In the genomic region with DNA sequence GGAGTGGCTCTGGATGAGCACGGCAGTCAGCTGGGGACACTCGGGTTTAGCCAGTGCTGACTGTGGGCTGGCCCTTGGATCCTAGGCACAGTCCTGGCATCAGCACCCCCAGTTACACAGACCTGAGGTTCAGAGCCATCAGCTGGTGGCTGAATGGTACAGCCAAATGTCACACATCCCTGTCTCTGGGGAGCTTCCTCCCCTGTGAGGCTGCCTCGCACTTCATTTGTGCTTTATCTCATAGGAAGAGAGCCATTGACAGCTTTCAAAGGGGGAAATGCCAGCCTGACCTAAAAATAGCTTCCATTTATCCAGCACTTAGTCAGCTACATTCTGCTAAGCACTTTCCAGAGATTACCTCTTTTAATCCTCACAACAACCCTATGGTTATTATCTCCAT, we compare ENCODE assay signal across 12 mouse cellular contexts. TPM values are rescaled to one million over a fixed set of nuclear protein-coding genes. Genes with fewer than 3 reads are reported as not detected.
DNase-seq lines count a peak whose midpoint lies in the region; ATAC-seq lines count a peak whose summit lies in the region.
"Had no signal": no experiment of that assay in that cellular context is flagged by ENCODE, and none has a peak within 500 bp of the region (broad histone marks: within the 10 kb centered on the region; RNA-seq: fewer than 3 reads in every experiment).

No protein-coding gene starts in this region.

- H3K36me3 ChIP-seq in midbrain, embryonic 14.5 days (ENCODE audit: control insufficient read depth, insufficient read depth, low read length), result peaks cover 13% of the 10 kb centered on the region
- no peaks in the 10 kb centered on the region for H3K36me3 ChIP-seq in midbrain, embryonic 11.5 days (ENCODE audit: control insufficient read depth, insufficient read depth, low read length)
- H3K36me3 ChIP-seq in heart, embryonic 11.5 days (ENCODE audit: control insufficient read depth, insufficient read depth, low read length), result no peaks in the 10 kb centered on the region

- peak; percentile 96 for DNase-seq in heart, adult 11 months
- no peak for DNase-seq in heart, postnatal 25 days (ENCODE audit: low spot score)
- DNase-seq in midbrain, embryonic 14.5 days, result peak; percentile 27
- no peak for DNase-seq in midbrain, embryonic 11.5 days (ENCODE audit: low spot score, missing footprints)
- DNase-seq in skeletal muscle tissue, adult 2 months (ENCODE audit: low read depth, low spot score), result peak; percentile 39
- no peak for DNase-seq in adrenal gland, adult 8-10 months
- DNase-seq: adrenal gland, postnatal 14 days; cerebellum, adult 11-12 months; kidney, postnatal 25 days had no signal

- no peak for ATAC-seq in midbrain, embryonic 14.5 days (ENCODE audit: low FRiP score, low TSS enrichment)
- no peak for ATAC-seq in midbrain, embryonic 11.5 days (ENCODE audit: low FRiP score)
- no peak; the same call in 1 of the 2 replicates for ATAC-seq in heart, embryonic 11.5 days (replicated peaks; ENCODE audit: insufficient number of reproducible peaks, low FRiP score, low TSS enrichment)
- no peak for ATAC-seq in inflammation-experienced regulatory T-cells, adult 6 months
- ATAC-seq: CD4-positive, CD25-positive, alpha-beta regulatory T cell, adult 4 months had no signal

- H3K27me3 ChIP-seq in midbrain, embryonic 14.5 days (ENCODE audit: control insufficient read depth, insufficient read depth, low read length), result no peaks in the 10 kb centered on the region
- H3K27me3 ChIP-seq in midbrain, embryonic 11.5 days (ENCODE audit: control insufficient read depth, insufficient read depth, low read length), result no peaks in the 10 kb centered on the region
- no peaks in the 10 kb centered on the region for H3K27me3 ChIP-seq in heart, embryonic 11.5 days (ENCODE audit: control insufficient read depth, insufficient read depth, low read length)

- peaks cover 4% of the 10 kb centered on the region; the same call in 1 of the 2 replicates for H3K4me1 ChIP-seq in midbrain, embryonic 14.5 days (ENCODE audit: control insufficient read depth, insufficient read depth, low read length)
- H3K4me1 ChIP-seq in midbrain, embryonic 11.5 days (ENCODE audit: control insufficient read depth, insufficient read depth, low read length), result peaks cover 17% of the 10 kb centered on the region
- peaks cover 34% of the 10 kb centered on the region for H3K4me1 ChIP-seq in heart, embryonic 11.5 days (ENCODE audit: control insufficient read depth, insufficient read depth, low read length)

- H3K9me3 ChIP-seq in midbrain, embryonic 14.5 days (ENCODE audit: control insufficient read depth, low read length), result no peaks in the 10 kb centered on the region
- no peaks in the 10 kb centered on the region for H3K9me3 ChIP-seq in midbrain, embryonic 11.5 days (ENCODE audit: control insufficient read depth, low read length)
- H3K9me3 ChIP-seq in heart, embryonic 11.5 days (replicated peaks; ENCODE audit: control insufficient read depth, low read length), result no peaks in the 10 kb centered on the region

- intact Hi-C loops in heart, postnatal 25 days (cut with DNase I), result no loop called here

- H3K27ac ChIP-seq in midbrain, embryonic 14.5 days (replicated peaks; ENCODE audit: low read depth, low read length), result no peak overlapping the region
- H3K27ac ChIP-seq in midbrain, embryonic 11.5 days (ENCODE audit: low read depth, low read length), result no peak overlapping the region
- H3K27ac ChIP-seq in heart, embryonic 11.5 days (ENCODE audit: low read depth, low read length), result peak overlapping the region; percentile 78

- 73% methylated on average over 3 of the region's 3 CpGs for WGBS in midbrain, embryonic 14.5 days
- WGBS in midbrain, embryonic 11.5 days, result 66% methylated on average over 3 of the region's 3 CpGs
- WGBS in heart, embryonic 11.5 days (ENCODE audit: insufficient replicate concordance), result 28% methylated on average over 3 of the region's 3 CpGs

- no peak overlapping the region for H3K4me2 ChIP-seq in midbrain, embryonic 14.5 days (ENCODE audit: low read length)
- no peak overlapping the region for H3K4me2 ChIP-seq in midbrain, embryonic 11.5 days
- peak overlapping the region; percentile 44; the same call in 1 of the 2 replicates for H3K4me2 ChIP-seq in heart, embryonic 11.5 days

- H3K4me3 ChIP-seq in midbrain, embryonic 14.5 days (replicated peaks; ENCODE audit: low read depth, low read length), result no peak overlapping the region
- H3K4me3 ChIP-seq in midbrain, embryonic 11.5 days (ENCODE audit: low read depth, low read length), result no peak overlapping the region
- H3K4me3 ChIP-seq in heart, embryonic 11.5 days (ENCODE audit: low read depth, low read length), result no peak overlapping the region

- H3K9ac ChIP-seq in midbrain, embryonic 14.5 days (replicated peaks; ENCODE audit: low read length), result no peak overlapping the region
- no peak overlapping the region for H3K9ac ChIP-seq in midbrain, embryonic 11.5 days (ENCODE audit: low read length)
- no peak overlapping the region for H3K9ac ChIP-seq in heart, embryonic 11.5 days (ENCODE audit: low read depth, low read length)

RNA-seq across cellular contexts. Expression of a gene that starts 1.1 kb away (rescaled TPM):
- total RNA-seq in heart, postnatal 25 days (2021), result 10 to 100 TPM; 58.9 to 60.3 TPM
- polyA plus RNA-seq in midbrain, embryonic 14.5 days (2014; fragmentation: Nextera tagmentation; extraction: Ambion mirVana), result not detected in 2 replicates
- 0.12 TPM in 1 of 2 replicates, not detected in the other for polyA plus RNA-seq in midbrain, embryonic 11.5 days (2014; fragmentation: Nextera tagmentation; extraction: Ambion mirVana)
- 70.4 and 77.2 TPM in 2 replicates for polyA plus RNA-seq in heart, embryonic 11.5 days (2014; fragmentation: Nextera tagmentation; extraction: Ambion mirVana)
- not detected for polyA plus RNA-seq in inflammation-experienced regulatory T-cells, adult 6 months (2017; shearing (Covaris generic))
- total RNA-seq in adrenal gland, adult 8-10 months (2022), result not detected
- total RNA-seq: adrenal gland, postnatal 14 days had no signal
- polyA plus RNA-seq: CD4-positive, CD25-positive, alpha-beta regulatory T cell, adult 4 months had no signal

RNA-seq across cellular contexts. Expression of a gene that starts 20.0 kb away (rescaled TPM):
- under 1 TPM; 0.16 to 0.45 TPM for total RNA-seq in heart, postnatal 25 days (2021)
- polyA plus RNA-seq in midbrain, embryonic 14.5 days (2014; fragmentation: Nextera tagmentation; extraction: Ambion mirVana), result 7.4 and 12.4 TPM in 2 replicates
- polyA plus RNA-seq in midbrain, embryonic 11.5 days (2014; fragmentation: Nextera tagmentation; extraction: Ambion mirVana), result 59.3 and 68.1 TPM in 2 replicates
- 25.0 and 28.9 TPM in 2 replicates for polyA plus RNA-seq in heart, embryonic 11.5 days (2014; fragmentation: Nextera tagmentation; extraction: Ambion mirVana)
- polyA plus RNA-seq in inflammation-experienced regulatory T-cells, adult 6 months (2017; shearing (Covaris generic)), result 10 to 100 TPM in 1 of 3 experiments, 1 to 10 TPM in 2; 1.2 to 17.5 (median 4.1) TPM
- total RNA-seq in adrenal gland, adult 8-10 months (2022), result 1 to 10 TPM; 1.6 to 4.8 (median 3.0) TPM

RNA-seq across cellular contexts. Expression of a gene that starts 51.7 kb away (rescaled TPM):
- 1 to 10 TPM; 4.2 to 5.3 TPM for total RNA-seq in heart, postnatal 25 days (2021)
- 49.5 and 59.4 TPM in 2 replicates for polyA plus RNA-seq in midbrain, embryonic 14.5 days (2014; fragmentation: Nextera tagmentation; extraction: Ambion mirVana)
- polyA plus RNA-seq in midbrain, embryonic 11.5 days (2014; fragmentation: Nextera tagmentation; extraction: Ambion mirVana), result 61.9 and 65.2 TPM in 2 replicates
- polyA plus RNA-seq in heart, embryonic 11.5 days (2014; fragmentation: Nextera tagmentation; extraction: Ambion mirVana), result 3.1 and 3.7 TPM in 2 replicates
- under 1 TPM; 0.35 to 0.52 (median 0.37) TPM for polyA plus RNA-seq in inflammation-experienced regulatory T-cells, adult 6 months (2017; shearing (Covaris generic))
- 10 to 100 TPM in 2 of 4 experiments, 1 to 10 TPM in 2; 6.5 to 14.6 (median 9.5) TPM for total RNA-seq in adrenal gland, adult 8-10 months (2022)

Comparison
In these comparisons a context has a peak if more than half of its experiments do, and no peak if none do; other contexts are left out.
1. DNase-seq: peak in heart, adult 11 months (single experiment), midbrain, embryonic 14.5 days (single experiment) and skeletal muscle tissue, adult 2 months (single experiment); none in heart, postnatal 25 days (single experiment), midbrain, embryonic 11.5 days (single experiment) and adrenal gland, adult 8-10 months (single experiment).
2. RNA of a gene that starts 1.1 kb away (polyA plus RNA-seq): 70.4 to 77.2 TPM in heart, embryonic 11.5 days; not detected in midbrain, embryonic 14.5 days, 0.12 TPM in midbrain, embryonic 11.5 days and not detected in inflammation-experienced regulatory T-cells, adult 6 months; every median in the first group is over 10 times any median in the second.
3. RNA of a gene that starts 51.7 kb away (polyA plus RNA-seq): 61.9 to 65.2 TPM in midbrain, embryonic 11.5 days and 49.5 to 59.4 TPM in midbrain, embryonic 14.5 days; 3.1 to 3.7 TPM in heart, embryonic 11.5 days and 0.35 to 0.52 TPM in inflammation-experienced regulatory T-cells, adult 6 months; every median in the first group is over 10 times any median in the second.